Mouse (Mus musculus) ES-Bruce4 (cell line): ENCODE data around the gene Muc3. TPM values are rescaled to one million over a fixed set of nuclear protein-coding genes. Genes with fewer than 3 reads are reported as not detected.
A peak's percentile ranks its signal among the peaks of the same experiment; 100 is the strongest.
"Not testable (repeated sequence)": the region's sequence is repeated elsewhere in the genome, so short reads cannot be mapped to it uniquely, and the experiment has no call there.

ENCODE experiments used
- H3K27ac ChIP-seq: 2 replicates; pipeline ENCODE4 v1.5.1; 2012; ENCODE audit warnings: low read length, inconsistent platforms; ENCODE audit not compliant: insufficient read depth
- H3K27me3 ChIP-seq: 2 replicates; pipeline ENCODE4 v1.6.1; 2012; ENCODE audit warnings: mild to moderate bottlenecking, low read length, inconsistent platforms; ENCODE audit not compliant: control insufficient read depth, poor library complexity, insufficient read depth, severe bottlenecking
- H3K36me3 ChIP-seq: 2 replicates; pipeline ENCODE4 v1.6.1; 2012; ENCODE audit warnings: inconsistent platforms, mild to moderate bottlenecking, low read length, moderate library complexity; ENCODE audit not compliant: control insufficient read depth, poor library complexity, insufficient read depth, severe bottlenecking
- H3K4me1 ChIP-seq: one replicate; pipeline ENCODE4 v1.8.1; 2011; ENCODE audit warnings: low read length; ENCODE audit not compliant: control insufficient read depth, insufficient read depth
- H3K4me3 ChIP-seq: 2 replicates; pipeline ENCODE4 v1.5.1; 2011; ENCODE audit warnings: low read depth, mild to moderate bottlenecking, low read length
- H3K9ac ChIP-seq: 2 replicates; pipeline ENCODE4 v1.6.1; 2012; ENCODE audit warnings: low read depth, mild to moderate bottlenecking, inconsistent platforms; ENCODE audit not compliant: poor library complexity, severe bottlenecking
- H3K9me3 ChIP-seq: replicated peaks from 2 replicates; pipeline ENCODE4 v1.6.1; 2012; ENCODE audit warnings: mild to moderate bottlenecking, low read length, inconsistent platforms; ENCODE audit not compliant: control insufficient read depth, poor library complexity, insufficient read depth, severe bottlenecking
- CTCF ChIP-seq: IDR thresholded peaks from one replicate; pipeline ENCODE4 v1.8.1; 2011; ENCODE audit warnings: low read depth, low read length
- EP300 ChIP-seq: IDR thresholded peaks from 2 replicates; pipeline ENCODE4 v1.6.1; 2011; ENCODE audit warnings: low read depth, low read length; ENCODE audit not compliant: insufficient read depth
- POLR2A ChIP-seq: IDR thresholded peaks from one replicate; pipeline ENCODE4 v1.8.1; 2011; ENCODE audit warnings: low read length; ENCODE audit not compliant: insufficient read depth
- polyA plus RNA-seq: library from polyadenylated mRNA; stranded (reverse); fragments of >200 nt; gene quantifications from 2 replicates; pipeline ENCODE4 v1.2.4, GENCODE M21; 2011; ENCODE audit warnings: low read depth; ENCODE audit not compliant: missing spikeins, insufficient read depth, insufficient read length

Muc3 gene
- not detected in 2 replicates for polyA plus RNA-seq

GRCm38 (mm10) chr5:137149272-137149882, at the start of gene Muc3:
TSS of gene Muc3 (minus strand) at chr5:137149322.
- H3K9ac ChIP-seq, H3K9me3 ChIP-seq, H3K27ac ChIP-seq, H3K4me3 ChIP-seq, H3K27me3 ChIP-seq, H3K4me1 ChIP-seq, H3K36me3 ChIP-seq: not testable (repeated sequence)

GRCm38 (mm10) chr5:137194488-137195120, 45.5 kb upstream of the Muc3 start:
- Histone ChIP-seq H3K4me1 (no peaks in the 10 kb centered on the region), H3K9me3 (no peaks in the 10 kb centered on the region), H3K36me3 (no peaks in the 10 kb centered on the region), H3K9ac (no peak overlapping the region), H3K4me3 (no peak overlapping the region), H3K27me3 (no peaks in the 10 kb centered on the region), H3K27ac (no peak overlapping the region)
- TF ChIP-seq CTCF (no peak), EP300 (no peak), POLR2A (no peak)

- no peaks in the 10 kb centered on the region for H3K36me3 ChIP-seq
- H3K27me3 ChIP-seq: no peaks in the 10 kb centered on the region
- H3K9ac ChIP-seq: no peak overlapping the region
- H3K27ac ChIP-seq: no peak overlapping the region
- H3K4me1 ChIP-seq: no peaks in the 10 kb centered on the region
- H3K9me3 ChIP-seq: no peaks in the 10 kb centered on the region
- H3K4me3 ChIP-seq: no peak overlapping the region
- TF ChIP-seq EP300 (no peak), CTCF (no peak), POLR2A (no peak)
These were observed 44.3 kb upstream of the Muc3 start for GRCm38 (mm10) chr5:137193279-137193952.

GRCm38 (mm10) chr5:137189326-137189725, 40.2 kb upstream of the Muc3 start:
- TF ChIP-seq POLR2A: no peak
- no peak for TF ChIP-seq CTCF
- no peak for TF ChIP-seq EP300
- peak overlapping the region; percentile 91 for H3K9ac ChIP-seq
- no peaks in the 10 kb centered on the region for H3K27me3 ChIP-seq
- H3K4me3 ChIP-seq: peak overlapping the region; percentile 72
- no peaks in the 10 kb centered on the region for H3K36me3 ChIP-seq
- H3K9me3 ChIP-seq: no peaks in the 10 kb centered on the region
- H3K4me1 ChIP-seq: no peaks in the 10 kb centered on the region
- no peak overlapping the region for H3K27ac ChIP-seq

- Histone ChIP-seq H3K27me3 (no peaks in the 10 kb centered on the region), H3K4me1 (no peaks in the 10 kb centered on the region), H3K4me3 (no peak overlapping the region), H3K9me3 (no peaks in the 10 kb centered on the region), H3K9ac (no peak overlapping the region), H3K36me3 (no peaks in the 10 kb centered on the region), H3K27ac (no peak overlapping the region)
- TF ChIP-seq POLR2A (no peak), CTCF (no peak), EP300 (no peak)
These were observed 36.2 kb upstream of the Muc3 start for GRCm38 (mm10) chr5:137185362-137185761.

- Histone ChIP-seq H3K27me3 (no peaks in the 10 kb centered on the region; the same call in 1 of the 2 replicates), H3K4me1 (no peaks in the 10 kb centered on the region), H3K9ac (no peak overlapping the region), H3K4me3 (no peak overlapping the region), H3K9me3 (0 out of 2 replicates have a peak, but pooled peaks cover 2% of the 10 kb centered on the region), H3K27ac (no peak overlapping the region), H3K36me3 (no peaks in the 10 kb centered on the region)
- TF ChIP-seq POLR2A (no peak), EP300 (no peak), CTCF (no peak)
These were observed 30.7 kb upstream of the Muc3 start for GRCm38 (mm10) chr5:137179646-137180374.
